In the genomic region with DNA sequence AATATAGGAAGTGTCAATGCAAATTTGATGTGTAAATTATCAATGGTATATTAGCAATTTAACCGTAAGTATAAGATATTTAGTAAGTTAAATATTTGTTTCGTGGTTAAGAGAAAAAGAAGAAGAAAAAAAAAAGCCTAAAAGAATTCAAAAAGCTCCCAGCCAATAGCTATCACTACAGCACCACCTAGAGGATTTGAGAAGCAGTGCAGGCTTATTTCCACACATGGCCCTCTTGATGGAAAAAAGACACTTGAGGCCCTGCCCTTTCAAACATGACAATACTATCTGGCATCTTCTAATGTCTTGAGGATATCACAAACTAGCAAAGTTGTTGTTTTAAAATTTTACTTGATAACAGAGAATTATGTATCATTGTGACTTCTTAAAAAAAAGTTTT, we compare ENCODE assay signal across 9 mouse cellular contexts. TPM values are rescaled to one million over a fixed set of nuclear protein-coding genes. Genes with fewer than 3 reads are reported as not detected.
DNase-seq lines count a peak whose midpoint lies in the region; ATAC-seq and TF ChIP-seq lines count a peak whose summit lies in the region.
"Had no signal": no experiment of that assay in that cellular context is flagged by ENCODE, and none has a peak within 500 bp of the region (broad histone marks: within the 10 kb centered on the region; RNA-seq: fewer than 3 reads in every experiment).

No protein-coding gene starts in this region.

- WGBS in kidney, embryonic 15.5 days: 35% methylated on average over 2 of the region's 2 CpGs
- WGBS in embryonic facial prominence, embryonic 10.5 days: 38% methylated on average over 2 of the region's 2 CpGs
- 40% methylated on average over 2 of the region's 2 CpGs for WGBS in kidney, embryonic 14.5 days

- no peak overlapping the region for H3K4me2 ChIP-seq in kidney, embryonic 15.5 days
- H3K4me2 ChIP-seq in kidney, embryonic 14.5 days (replicated peaks; ENCODE audit: low read depth, low read length): no peak overlapping the region

- 0 out of 2 replicates have a peak, but pooled peaks cover 7% of the 10 kb centered on the region for H3K4me1 ChIP-seq in kidney, embryonic 15.5 days
- no peaks in the 10 kb centered on the region for H3K4me1 ChIP-seq in MEL (ENCODE audit: control insufficient read depth in 1 of 2, insufficient read depth in 2 of 2, low read length in 2 of 2)
- no peaks in the 10 kb centered on the region; the same call in 1 of the 2 replicates for H3K4me1 ChIP-seq in embryonic facial prominence, embryonic 10.5 days
- no peaks in the 10 kb centered on the region for H3K4me1 ChIP-seq in kidney, embryonic 14.5 days (ENCODE audit: control insufficient read depth, insufficient read depth, low read length)

- no peak overlapping the region for H3K4me3 ChIP-seq in kidney, embryonic 15.5 days (replicated peaks)
- H3K4me3 ChIP-seq in MEL (ENCODE audit: control insufficient read depth in 1 of 2, insufficient read depth in 1 of 2, low read depth in 2 of 2, low read length in 2 of 2): no peak overlapping the region
- no peak overlapping the region for H3K4me3 ChIP-seq in embryonic facial prominence, embryonic 10.5 days
- H3K4me3 ChIP-seq in kidney, embryonic 14.5 days (ENCODE audit: low read length): no peak overlapping the region

- no peaks in the 10 kb centered on the region for H3K9me3 ChIP-seq in kidney, embryonic 15.5 days (replicated peaks)
- no peaks in the 10 kb centered on the region for H3K9me3 ChIP-seq in MEL (replicated peaks; ENCODE audit: insufficient read depth, low read length)
- H3K9me3 ChIP-seq in embryonic facial prominence, embryonic 10.5 days: no peaks in the 10 kb centered on the region
- no peaks in the 10 kb centered on the region for H3K9me3 ChIP-seq in kidney, embryonic 14.5 days (ENCODE audit: control insufficient read depth, low read length)

- TF ChIP-seq POLR2A in MEL (IDR thresholded peaks at IDR 0.05; ENCODE audit: control insufficient read depth in 1 of 2, insufficient read depth in 1 of 2, low read depth in 1 of 2, low read length in 2 of 2, poor library complexity in 1 of 2): no peak

- no peak for ATAC-seq in kidney, embryonic 15.5 days (replicated peaks; ENCODE audit: low FRiP score)
- ATAC-seq in megakaryocyte, adult 5-6 weeks (ENCODE audit: poor library complexity, severe bottlenecking): peak; percentile 78
- ATAC-seq in kidney, embryonic 14.5 days (ENCODE audit: low FRiP score, low TSS enrichment): no peak

- no peak overlapping the region for H3K9ac ChIP-seq in kidney, embryonic 15.5 days
- H3K9ac ChIP-seq in MEL (ENCODE audit: control insufficient read depth, low read depth, low read length, poor library complexity, severe bottlenecking): no peak overlapping the region
- no peak overlapping the region for H3K9ac ChIP-seq in kidney, embryonic 14.5 days (ENCODE audit: low read depth, low read length)

- H3K79me2 ChIP-seq in MEL (ENCODE audit: control insufficient read depth, insufficient read depth, low read length, poor library complexity): no peaks in the 10 kb centered on the region

- H3K27me3 ChIP-seq in kidney, embryonic 15.5 days: no peaks in the 10 kb centered on the region
- no peaks in the 10 kb centered on the region for H3K27me3 ChIP-seq in MEL (ENCODE audit: control insufficient read depth in 1 of 2, insufficient read depth in 2 of 2, low read length in 2 of 2)
- peaks cover 21% of the 10 kb centered on the region; the same call in 1 of the 2 replicates for H3K27me3 ChIP-seq in embryonic facial prominence, embryonic 10.5 days (replicated peaks; ENCODE audit: low read depth, poor library complexity, severe bottlenecking)
- H3K27me3 ChIP-seq in kidney, embryonic 14.5 days (ENCODE audit: control insufficient read depth, insufficient read depth, low read length): no peaks in the 10 kb centered on the region

- DNase-seq in kidney, postnatal 36 days: peak; percentile 21 to 30
- DNase-seq in MEL (ENCODE audit: low read depth, low spot score): peak; percentile 15
- peak; percentile 24 for DNase-seq in embryonic facial prominence, embryonic 10.5 days (ENCODE audit: low spot score)
- no peak for DNase-seq in urinary bladder, postnatal 25 days (ENCODE audit: low spot score)
- no peak for DNase-seq in urinary bladder, postnatal 14 days (ENCODE audit: low spot score)

- peak; percentile 58 for TF ChIP-seq RAD21 in MEL (IDR thresholded peaks at IDR 0.05; ENCODE audit: low read depth, low read length)

- TF ChIP-seq EP300 in MEL (IDR thresholded peaks at IDR 0.05; ENCODE audit: low read depth in 1 of 2, low read length in 2 of 2): no peak

- peak; percentile 16 to 46 (median 37); a peak in 4 of 6 replicates for TF ChIP-seq CTCF in MEL (IDR thresholded peaks at IDR 0.05 in 2 of 3, conservative IDR thresholded peaks at IDR 0.05 in 1 of 3; ENCODE audit: control insufficient read depth in 1 of 3, insufficient read depth in 1 of 3, low read depth in 2 of 3, low read length in 3 of 3, poor library complexity in 1 of 3, severe bottlenecking in 1 of 3)

- no peaks in the 10 kb centered on the region for H3K36me3 ChIP-seq in kidney, embryonic 15.5 days
- H3K36me3 ChIP-seq in MEL (ENCODE audit: control insufficient read depth in 1 of 2, insufficient read depth in 2 of 2, low read length in 2 of 2): no peaks in the 10 kb centered on the region
- no peaks in the 10 kb centered on the region for H3K36me3 ChIP-seq in embryonic facial prominence, embryonic 10.5 days (replicated peaks)
- no peaks in the 10 kb centered on the region for H3K36me3 ChIP-seq in kidney, embryonic 14.5 days (ENCODE audit: control insufficient read depth, insufficient read depth, low read length)

- no peak overlapping the region for H3K27ac ChIP-seq in kidney, embryonic 15.5 days
- no peak overlapping the region for H3K27ac ChIP-seq in MEL (ENCODE audit: control insufficient read depth, low read depth, low read length)
- H3K27ac ChIP-seq in embryonic facial prominence, embryonic 10.5 days (replicated peaks): no peak overlapping the region
- H3K27ac ChIP-seq in kidney, embryonic 14.5 days (ENCODE audit: low read depth, low read length): no peak overlapping the region

TF ChIP-seq in MEL, 35 proteins besides CTCF, POLR2A, EP300 and RAD21:
- TF ChIP-seq TCF12 (IDR thresholded peaks at IDR 0.05; ENCODE audit: low read depth, low read length) (no peak), ZMIZ1 (IDR thresholded peaks at IDR 0.05; ENCODE audit: low read depth, low read length) (no peak), MXI1 (IDR thresholded peaks at IDR 0.05; ENCODE audit: low read depth, low read length) (no peak), HCFC1 (IDR thresholded peaks at IDR 0.05; ENCODE audit: low read depth, low read length) (no peak), E2F4 (IDR thresholded peaks at IDR 0.05; ENCODE audit: borderline replicate concordance, low read depth, low read length) (no peak), MAZ (IDR thresholded peaks at IDR 0.05; ENCODE audit: low read depth, low read length) (no peak), USF2 (IDR thresholded peaks at IDR 0.05; ENCODE audit: borderline replicate concordance in 1 of 2, insufficient read depth in 1 of 2, low read depth in 1 of 2, low read length in 2 of 2) (no peak), ZC3H11A (IDR thresholded peaks at IDR 0.05; ENCODE audit: low read depth, low read length) (0 out of 2 replicates have a peak, but pooled peaks have one; percentile 49), NRF1 (IDR thresholded peaks at IDR 0.05; ENCODE audit: insufficient read depth, low read depth, low read length, poor library complexity, severe bottlenecking) (no peak), ZNF384 (IDR thresholded peaks at IDR 0.05; ENCODE audit: low read depth, low read length) (peak; percentile 32; the same call in 1 of the 2 replicates), MYC (IDR thresholded peaks at IDR 0.05; ENCODE audit: low read depth, low read length) (no peak), MAFK (IDR thresholded peaks at IDR 0.05; ENCODE audit: borderline replicate concordance, low read depth, low read length) (no peak), GABPA (IDR thresholded peaks at IDR 0.05; ENCODE audit: low read depth, low read length) (no peak), ZKSCAN1 (IDR thresholded peaks at IDR 0.05; ENCODE audit: low read depth, low read length) (no peak), TBP (IDR thresholded peaks at IDR 0.05; ENCODE audit: low read depth, low read length) (no peak), RCOR1 (IDR thresholded peaks at IDR 0.05; ENCODE audit: low read depth, low read length) (no peak), ETS1 (IDR thresholded peaks at IDR 0.05; ENCODE audit: low read depth, low read length) (no peak), CHD1 (IDR thresholded peaks at IDR 0.05; ENCODE audit: low read depth, low read length) (no peak), UBTF (IDR thresholded peaks at IDR 0.05; ENCODE audit: borderline replicate concordance, insufficient read depth, low read depth, low read length) (no peak), SMC3 (IDR thresholded peaks at IDR 0.05; ENCODE audit: low read depth, low read length) (peak; percentile 26), ELF1 (IDR thresholded peaks at IDR 0.05; ENCODE audit: low read depth, low read length) (no peak)

RNA-seq across cellular contexts. Expression of a gene that starts 20.7 kb away (rescaled TPM):
- 0.66 and 0.82 TPM in 2 replicates for polyA plus RNA-seq in kidney, embryonic 15.5 days (2015; fragmentation: Nextera tagmentation; extraction: Ambion mirVana)
- total RNA-seq in MEL (2012; rRNA removed): not detected in 2 replicates
- polyA plus RNA-seq in MEL (2012; ENCODE audit: insufficient read depth in 1 of 2, insufficient read length in 2 of 2, low read depth in 1 of 2, low replicate concordance in 2 of 2, missing spikeins in 1 of 2): not detected
- 1.2 and 2.1 TPM in 2 replicates for polyA plus RNA-seq in embryonic facial prominence, embryonic 10.5 days (2016; fragmentation: Nextera tagmentation; extraction: Ambion mirVana)
- total RNA-seq in megakaryocyte, adult 5-6 weeks (2015): not detected in 2 replicates
- not detected in 2 replicates for total RNA-seq in megakaryocyte, adult 5-6 weeks (2017)
- 1.3 TPM in 1 of 2 replicates, not detected in the other for polyA plus RNA-seq in kidney, embryonic 14.5 days (2014; fragmentation: Nextera tagmentation; extraction: Ambion mirVana)
- polyA plus RNA-seq: small intestine, adult 2 months had no signal

Comparison
In these comparisons a context has a peak if more than half of its experiments do, and no peak if none do; other contexts are left out.
1. DNase-seq: peak in kidney, postnatal 36 days (2 of 2), MEL (single experiment) and embryonic facial prominence, embryonic 10.5 days (single experiment); none in urinary bladder, postnatal 25 days (single experiment) and urinary bladder, postnatal 14 days (single experiment).